Mouse (Mus musculus): ENCODE results near the gene Sirt4. TPM values are rescaled to one million over a fixed set of nuclear protein-coding genes. Genes with fewer than 3 reads are reported as not detected.

The Sirt4 gene
- total and polyA plus RNA-seq, 3 experiments: 9.3 to 27.5 (median 13.3) TPM

DNA sequence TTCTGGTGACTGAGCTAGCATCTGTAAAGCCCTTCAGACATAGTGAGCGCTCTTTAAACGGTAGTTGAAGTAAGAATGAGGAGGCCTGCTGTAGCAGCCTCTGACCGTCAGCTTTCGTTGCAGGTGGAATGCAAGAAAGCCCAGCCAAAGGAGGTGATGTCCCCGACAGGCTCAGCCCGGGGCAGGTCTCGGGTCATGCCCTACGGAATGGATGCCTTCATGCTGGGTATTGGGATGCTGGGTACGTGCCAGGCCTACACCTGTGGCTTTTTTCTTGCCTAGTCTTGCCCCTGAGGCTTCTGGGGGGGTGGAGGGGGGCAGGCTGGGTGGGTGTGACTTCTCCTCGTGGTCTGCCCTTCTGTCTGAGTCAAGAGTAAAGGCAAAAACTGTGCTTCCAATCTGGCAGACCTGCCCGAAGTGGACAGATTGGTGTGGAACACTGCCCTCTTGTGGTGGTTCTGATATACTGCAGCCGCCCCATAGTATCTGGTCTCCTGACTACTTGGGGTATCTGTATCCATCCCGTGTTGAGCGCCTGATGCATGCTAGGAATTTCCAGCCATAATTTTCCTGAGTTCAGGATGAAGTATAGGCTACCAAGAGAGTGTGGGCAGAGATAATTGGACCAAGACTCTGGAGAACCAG is 43.2 kb downstream of the Sirt4 start:
- Histone ChIP-seq H3K27me3 (ENCODE audit: insufficient read depth, low read length) (peaks cover 47% of the 10 kb centered on the region), H3K9me3 (replicated peaks) (no peaks in the 10 kb centered on the region), H3K4me1 (ENCODE audit: insufficient read depth, low read depth, low read length) (peaks cover 2% of the 10 kb centered on the region; the same call in 1 of the 2 replicates), H3K4me3 (ENCODE audit: low read depth, low read length) (no peak overlapping the region), H3K36me3 (replicated peaks) (no peaks in the 10 kb centered on the region)
- DNase-seq (ENCODE audit: low spot score) (peak; percentile 71), ATAC-seq (ENCODE audit: extremely low read depth, insufficient number of reproducible peaks, low FRiP score, poor library complexity, severe bottlenecking) (no peak)
- TF ChIP-seq GATA2 (IDR thresholded peaks at IDR 0.05; ENCODE audit: borderline replicate concordance, low read depth, low read length): no peak
- TF ChIP-seq GATA1 (IDR thresholded peaks at IDR 0.05; ENCODE audit: borderline replicate concordance, low read length): no peak
- TF ChIP-seq CTCF (IDR thresholded peaks at IDR 0.05; ENCODE audit: low read depth, low read length): peak; percentile 88

DNA sequence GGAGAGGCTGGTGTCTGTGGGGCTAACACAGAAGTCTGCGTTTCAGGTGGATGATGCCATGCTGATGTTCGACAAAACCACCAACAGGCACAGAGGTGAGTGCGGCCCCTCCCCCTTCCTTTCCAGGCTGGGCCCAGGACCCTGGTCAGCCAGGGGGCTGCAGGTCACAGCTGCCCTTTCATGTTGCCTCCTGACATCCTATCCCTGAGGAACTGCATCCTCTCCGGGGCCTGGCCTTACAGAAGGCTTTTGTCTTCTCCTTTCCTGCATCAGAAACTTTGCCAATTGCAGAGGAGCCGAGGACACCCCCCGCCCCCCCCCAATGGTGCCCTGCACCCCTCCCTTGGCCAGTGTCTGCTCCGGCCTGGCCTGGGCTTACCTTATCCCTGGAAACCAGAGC is 45.9 kb downstream of the Sirt4 start:
- Histone ChIP-seq H3K27me3 (ENCODE audit: insufficient read depth, low read length) (peaks cover 50% of the 10 kb centered on the region), H3K36me3 (replicated peaks) (no peaks in the 10 kb centered on the region), H3K4me1 (ENCODE audit: insufficient read depth, low read depth, low read length) (peaks cover 2% of the 10 kb centered on the region; the same call in 1 of the 2 replicates), H3K9me3 (replicated peaks) (no peaks in the 10 kb centered on the region), H3K4me3 (ENCODE audit: low read depth, low read length) (no peak overlapping the region)
- no peak for TF ChIP-seq POLR2AphosphoS5 (IDR thresholded peaks at IDR 0.05; ENCODE audit: insufficient replicate concordance, low read depth, low read length)
- TF ChIP-seq GATA1 (IDR thresholded peaks at IDR 0.05; ENCODE audit: borderline replicate concordance, low read length): no peak
- TF ChIP-seq CTCF (IDR thresholded peaks at IDR 0.05; ENCODE audit: low read depth, low read length): no peak
- ATAC-seq (ENCODE audit: extremely low read depth, insufficient number of reproducible peaks, low FRiP score, poor library complexity, severe bottlenecking) (no peak), DNase-seq (ENCODE audit: low spot score) (no peak)

DNA sequence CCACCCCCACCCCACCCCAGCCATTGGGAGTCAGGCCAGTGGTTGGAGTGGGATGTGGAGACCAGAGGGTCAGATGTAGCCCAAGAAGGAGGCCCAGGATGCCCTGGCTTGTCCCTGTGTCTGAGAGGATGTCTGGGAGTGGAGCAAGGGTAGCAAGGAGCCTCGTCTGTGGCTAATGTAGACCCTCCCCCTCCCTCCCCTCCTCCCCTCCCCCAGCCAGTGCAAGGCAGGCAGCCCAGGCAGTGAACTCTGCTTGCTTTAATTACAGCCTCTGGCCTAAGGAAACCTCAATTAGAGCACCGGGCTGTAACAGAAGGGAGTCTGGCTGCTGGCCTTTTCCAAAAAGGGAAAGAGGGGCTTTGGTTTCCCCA is 46.6 kb downstream of the Sirt4 start:
- H3K4me3 ChIP-seq (ENCODE audit: low read depth, low read length): no peak overlapping the region
- peaks cover 50% of the 10 kb centered on the region for H3K27me3 ChIP-seq (ENCODE audit: insufficient read depth, low read length)
- no peaks in the 10 kb centered on the region for H3K9me3 ChIP-seq (replicated peaks)
- no peak for ATAC-seq (ENCODE audit: extremely low read depth, insufficient number of reproducible peaks, low FRiP score, poor library complexity, severe bottlenecking)
- TF ChIP-seq TAL1 (conservative IDR thresholded peaks at IDR 0.05; ENCODE audit: low read depth, low read length) (no peak), GATA1 (IDR thresholded peaks at IDR 0.05; ENCODE audit: borderline replicate concordance, low read length) (no peak), POLR2AphosphoS5 (IDR thresholded peaks at IDR 0.05; ENCODE audit: insufficient replicate concordance, low read depth, low read length) (no peak)
- peaks cover 2% of the 10 kb centered on the region; the same call in 1 of the 2 replicates for H3K4me1 ChIP-seq (ENCODE audit: insufficient read depth, low read depth, low read length)
- no peak for DNase-seq (ENCODE audit: low spot score)
- H3K36me3 ChIP-seq (replicated peaks): no peaks in the 10 kb centered on the region

DNA sequence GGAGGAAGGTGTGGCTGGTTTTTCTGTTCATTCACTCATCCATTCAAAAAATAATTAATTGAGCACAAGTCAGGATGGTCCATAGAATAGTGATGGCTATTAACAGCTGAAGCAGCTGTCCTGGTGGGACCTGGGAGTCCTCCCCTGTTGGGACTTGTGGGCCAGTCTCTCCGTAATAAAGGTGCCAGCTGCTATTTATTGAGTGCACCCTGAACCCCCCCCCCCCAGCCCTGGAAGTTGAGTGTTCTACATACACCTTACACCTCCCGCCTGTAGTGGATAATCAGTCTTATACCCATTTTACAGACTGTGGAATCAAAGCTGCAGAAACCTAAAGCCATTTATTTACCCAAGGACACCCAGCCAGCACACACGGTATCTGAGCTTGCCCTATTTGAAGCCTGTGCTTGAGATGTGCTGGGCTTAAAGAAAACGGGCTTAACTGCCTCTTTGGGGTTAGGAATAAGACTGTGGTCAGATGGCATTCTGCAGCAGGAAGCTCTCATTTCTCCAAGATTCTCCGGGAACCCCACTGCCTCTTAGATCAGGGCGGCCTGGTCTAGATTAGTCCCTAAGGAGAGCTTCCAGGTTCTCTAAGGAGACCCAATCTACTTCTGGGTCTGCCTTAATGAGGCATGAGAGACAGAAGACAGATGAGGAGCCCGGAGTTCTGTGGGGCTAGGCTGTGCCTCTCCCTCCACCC is 47.1 kb downstream of the Sirt4 start:
- ATAC-seq (ENCODE audit: extremely low read depth, insufficient number of reproducible peaks, low FRiP score, poor library complexity, severe bottlenecking) (no peak), DNase-seq (ENCODE audit: low spot score) (no peak)
- Histone ChIP-seq H3K27me3 (ENCODE audit: insufficient read depth, low read length) (peaks cover 54% of the 10 kb centered on the region), H3K4me1 (ENCODE audit: insufficient read depth, low read depth, low read length) (peaks cover 2% of the 10 kb centered on the region; the same call in 1 of the 2 replicates), H3K9me3 (replicated peaks) (no peaks in the 10 kb centered on the region), H3K36me3 (replicated peaks) (no peaks in the 10 kb centered on the region), H3K4me3 (ENCODE audit: low read depth, low read length) (no peak overlapping the region)
- TF ChIP-seq GATA1 (IDR thresholded peaks at IDR 0.05; ENCODE audit: borderline replicate concordance, low read length) (no peak), GATA2 (IDR thresholded peaks at IDR 0.05; ENCODE audit: borderline replicate concordance, low read depth, low read length) (no peak), TAL1 (conservative IDR thresholded peaks at IDR 0.05; ENCODE audit: low read depth, low read length) (no peak), POLR2AphosphoS5 (IDR thresholded peaks at IDR 0.05; ENCODE audit: insufficient replicate concordance, low read depth, low read length) (no peak), CTCF (IDR thresholded peaks at IDR 0.05; ENCODE audit: low read depth, low read length) (no peak)

DNA sequence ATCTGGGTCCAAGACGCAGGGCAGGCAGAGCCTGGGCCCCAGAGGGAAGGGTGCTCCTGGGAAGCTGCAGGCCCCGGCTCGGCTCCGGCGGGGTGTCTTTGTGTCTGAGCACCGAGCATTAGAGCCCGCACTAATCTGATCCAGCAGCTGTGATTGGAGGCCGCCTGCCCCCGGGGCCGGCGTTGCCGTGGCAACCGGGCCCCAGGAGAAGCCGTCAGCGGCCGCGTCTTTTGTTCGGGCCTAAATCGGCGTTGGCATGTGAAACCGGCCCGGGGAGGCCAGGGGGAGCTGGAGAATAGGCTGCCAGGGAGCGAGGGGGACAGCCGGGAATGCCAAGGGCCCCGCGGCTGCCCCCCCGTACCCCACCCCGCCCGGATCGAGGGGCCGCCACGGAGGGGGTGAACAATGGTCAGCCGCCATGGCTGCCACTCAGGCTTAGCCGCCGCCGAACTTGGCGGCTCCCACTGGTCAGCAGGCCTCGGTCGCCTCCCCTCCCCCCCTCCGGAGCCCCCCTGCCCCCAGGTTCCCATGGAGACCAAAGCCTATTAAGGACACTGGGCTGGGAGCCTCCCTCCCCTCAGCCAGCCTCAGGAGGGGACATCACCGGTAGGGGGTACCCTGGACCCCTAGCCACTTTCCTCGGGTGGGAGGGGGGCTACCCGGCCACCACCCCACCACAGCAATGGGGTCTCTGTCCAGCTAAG is 48.0 kb downstream of the Sirt4 start:
- TF ChIP-seq GATA2 (IDR thresholded peaks at IDR 0.05; ENCODE audit: borderline replicate concordance, low read depth, low read length): no peak
- no peak for TF ChIP-seq POLR2AphosphoS5 (IDR thresholded peaks at IDR 0.05; ENCODE audit: insufficient replicate concordance, low read depth, low read length)
- TF ChIP-seq GATA1 (IDR thresholded peaks at IDR 0.05; ENCODE audit: borderline replicate concordance, low read length): no peak
- no peak for TF ChIP-seq CTCF (IDR thresholded peaks at IDR 0.05; ENCODE audit: low read depth, low read length)
- TF ChIP-seq TAL1 (conservative IDR thresholded peaks at IDR 0.05; ENCODE audit: low read depth, low read length): no peak
- DNase-seq (ENCODE audit: low spot score): no peak
- ATAC-seq (ENCODE audit: extremely low read depth, insufficient number of reproducible peaks, low FRiP score, poor library complexity, severe bottlenecking): no peak
- H3K36me3 ChIP-seq (replicated peaks): no peaks in the 10 kb centered on the region
- no peak overlapping the region for H3K4me3 ChIP-seq (ENCODE audit: low read depth, low read length)
- peaks cover 58% of the 10 kb centered on the region for H3K27me3 ChIP-seq (ENCODE audit: insufficient read depth, low read length)
- no peaks in the 10 kb centered on the region for H3K9me3 ChIP-seq (replicated peaks)
- H3K4me1 ChIP-seq (ENCODE audit: insufficient read depth, low read depth, low read length): no peaks in the 10 kb centered on the region

DNA sequence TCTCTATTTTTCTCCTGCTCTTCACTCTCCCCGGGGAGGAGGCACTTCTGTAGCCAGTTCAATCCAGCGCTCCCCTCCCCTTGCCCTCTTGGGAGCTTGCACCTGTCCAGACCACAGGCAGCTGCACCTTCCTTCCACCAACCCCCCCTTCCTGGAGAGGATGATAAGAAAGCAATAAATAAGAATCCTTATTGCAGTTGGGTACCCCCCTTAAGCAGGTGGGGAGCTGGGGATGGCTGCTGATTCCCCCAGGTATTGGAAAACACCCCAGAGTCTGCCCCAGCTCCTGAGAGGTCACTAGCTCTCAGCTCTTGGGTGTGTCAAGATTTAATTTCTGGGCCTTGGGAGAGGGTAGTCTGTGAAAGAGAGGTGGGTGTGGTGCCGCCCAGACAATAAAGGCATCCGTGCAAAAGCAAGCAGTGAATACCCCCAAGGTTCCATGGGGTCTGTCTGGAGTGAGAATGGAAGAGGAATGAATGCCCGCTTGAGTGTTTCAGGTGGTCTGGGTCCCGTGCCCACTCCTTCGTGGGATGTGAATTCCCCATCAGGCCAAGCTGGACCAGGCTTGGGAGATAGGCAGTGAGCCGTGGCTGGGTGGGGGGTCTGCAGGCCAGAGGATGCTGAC is 48.7 kb downstream of the Sirt4 start:
- ATAC-seq (ENCODE audit: extremely low read depth, insufficient number of reproducible peaks, low FRiP score, poor library complexity, severe bottlenecking) (no peak), DNase-seq (ENCODE audit: low spot score) (no peak)
- Histone ChIP-seq H3K9me3 (replicated peaks) (no peaks in the 10 kb centered on the region), H3K36me3 (replicated peaks) (no peaks in the 10 kb centered on the region), H3K4me1 (ENCODE audit: insufficient read depth, low read depth, low read length) (no peaks in the 10 kb centered on the region), H3K4me3 (ENCODE audit: low read depth, low read length) (no peak overlapping the region), H3K27me3 (ENCODE audit: insufficient read depth, low read length) (peaks cover 61% of the 10 kb centered on the region)
- TF ChIP-seq POLR2AphosphoS5 (IDR thresholded peaks at IDR 0.05; ENCODE audit: insufficient replicate concordance, low read depth, low read length) (no peak), CTCF (IDR thresholded peaks at IDR 0.05; ENCODE audit: low read depth, low read length) (no peak), GATA1 (IDR thresholded peaks at IDR 0.05; ENCODE audit: borderline replicate concordance, low read length) (no peak), GATA2 (IDR thresholded peaks at IDR 0.05; ENCODE audit: borderline replicate concordance, low read depth, low read length) (no peak), TAL1 (conservative IDR thresholded peaks at IDR 0.05; ENCODE audit: low read depth, low read length) (no peak)

All from G1E (cell line).